Mouse (Mus musculus) layer of hippocampus, postnatal 10 days (tissue): Measurements from ENCODE around the gene Ide. TPM values are rescaled to one million over a fixed set of nuclear protein-coding genes. Genes with fewer than 3 reads are reported as not detected.

ENCODE experiments used
- DNase-seq, 2 experiments: peaks; one replicate each; pipeline ENCODE4 v3.0.0; 2021; ENCODE audit warnings: low spot score in 2 of 2
- total RNA-seq, 2 experiments: library from RNA; stranded (reverse); gene quantifications; 2 replicates each; pipeline ENCODE4 v1.2.3; 2021

Ide gene
- total RNA-seq, 2 experiments from 2014 or later, result 54.6 to 57.8 TPM

- DNase-seq, result no peak
These were observed 2.3 kb downstream of the Ide start for GRCm38 (mm10) chr19:37335392-37335791.

GRCm38 (mm10) chr19:37333357-37333756 lies 4.3 kb downstream of the Ide start:
- no peak for DNase-seq

- no peak for DNase-seq
These were observed 4.9 kb downstream of the Ide start for GRCm38 (mm10) chr19:37332726-37333125.

GRCm38 (mm10) chr19:37327216-37327615 lies 10.4 kb downstream of the Ide start:
- no peak for DNase-seq

- DNase-seq, result no peak
These were observed 14.1 kb downstream of the Ide start for GRCm38 (mm10) chr19:37323566-37323965.

GRCm38 (mm10) chr19:37320802-37321619 lies 16.6 kb downstream of the Ide start:
- peak; percentile 22 to 37 for DNase-seq

GRCm38 (mm10) chr19:37317359-37317758 lies 20.3 kb downstream of the Ide start:
- no peak for DNase-seq

GRCm38 (mm10) chr19:37315091-37315490 lies 22.6 kb downstream of the Ide start:
- no peak for DNase-seq

- no peak for DNase-seq
These were observed 26.2 kb downstream of the Ide start for GRCm38 (mm10) chr19:37311426-37311825.

GRCm38 (mm10) chr19:37310133-37310532 lies 27.5 kb downstream of the Ide start:
- no peak for DNase-seq

GRCm38 (mm10) chr19:37308941-37309340 lies 28.7 kb downstream of the Ide start:
- DNase-seq, result no peak

GRCm38 (mm10) chr19:37307826-37308545 lies 29.7 kb downstream of the Ide start:
- DNase-seq, result no peak

GRCm38 (mm10) chr19:37306176-37306575 lies 31.5 kb downstream of the Ide start:
- DNase-seq, result no peak

GRCm38 (mm10) chr19:37304866-37305265 lies 32.8 kb downstream of the Ide start:
- DNase-seq, result no peak

- no peak for DNase-seq
These were observed 33.6 kb downstream of the Ide start for GRCm38 (mm10) chr19:37304006-37304405.

- no peak for DNase-seq
These were observed 35.9 kb downstream of the Ide start for GRCm38 (mm10) chr19:37301733-37302132.

GRCm38 (mm10) chr19:37291676-37292075 lies 46.0 kb downstream of the Ide start:
- DNase-seq, result no peak

GRCm38 (mm10) chr19:37290906-37291305 lies 46.7 kb downstream of the Ide start:
- no peak for DNase-seq

GRCm38 (mm10) chr19:37284775-37285174 lies 52.9 kb downstream of the Ide start:
- DNase-seq, result no peak

- DNase-seq, result no peak
These were observed 54.5 kb downstream of the Ide start for GRCm38 (mm10) chr19:37283166-37283565.

- no peak for DNase-seq
These were observed 55.9 kb downstream of the Ide start for GRCm38 (mm10) chr19:37281710-37282109.

- no peak for DNase-seq
These were observed 58.5 kb downstream of the Ide start for GRCm38 (mm10) chr19:37279194-37279593.
